Mouse (Mus musculus) kidney, adult 2 months (tissue): Measurements from ENCODE around the gene Slc7a7. TPM values are rescaled to one million over a fixed set of nuclear protein-coding genes. Genes with fewer than 3 reads are reported as not detected.

Experiments
- DNase-seq: peaks from one replicate; pipeline ENCODE4 v3.0.0; 2021
- H3K27ac ChIP-seq: fragments of 200-500 bp; 2 replicates; pipeline ENCODE4 v1.5.1; 2012; ENCODE audit warnings: low read depth, low read length, control low read depth, inconsistent platforms; ENCODE audit not compliant: insufficient read depth
- H3K27me3 ChIP-seq: fragments of 200-500 bp; replicated peaks from 2 replicates; pipeline ENCODE4 v1.6.1; 2012; ENCODE audit warnings: mild to moderate bottlenecking, moderate library complexity, low read length, inconsistent platforms; ENCODE audit not compliant: control insufficient read depth, insufficient read depth
- H3K36me3 ChIP-seq: fragments of 200-500 bp; 2 replicates; pipeline ENCODE4 v1.6.1; 2012; ENCODE audit warnings: mild to moderate bottlenecking, moderate library complexity, low read length, inconsistent platforms; ENCODE audit not compliant: control insufficient read depth, insufficient read depth
- H3K4me1 ChIP-seq: fragments of 200-500 bp; 2 replicates; pipeline ENCODE4 v1.6.1; 2011; ENCODE audit warnings: low read length; ENCODE audit not compliant: control insufficient read depth, insufficient read depth
- H3K4me3 ChIP-seq: fragments of 200-500 bp; 2 replicates; pipeline ENCODE4 v1.5.1; 2011; ENCODE audit warnings: mild to moderate bottlenecking, low read depth, low read length, control low read depth; ENCODE audit not compliant: insufficient read depth
- CTCF ChIP-seq: fragments of 200-500 bp; conservative IDR thresholded peaks from 2 replicates; pipeline ENCODE4 v1.5.1; 2011; ENCODE audit warnings: low read depth, mild to moderate bottlenecking, control low read depth, low read length, moderate library complexity, mixed read lengths; ENCODE audit not compliant: insufficient read depth, insufficient read length
- POLR2A ChIP-seq: fragments of 200-500 bp; IDR thresholded peaks from one replicate; pipeline ENCODE4 v1.6.1; 2011; ENCODE audit warnings: low read depth, low read length, control low read depth
- WGBS: fragments of 180-500 bp; shearing (Covaris S2); methylation state at CpG from one replicate; pipeline ENCODE4 v1.1.7; 2018; 5-methylcytosine and 5-hydroxymethylcytosine counted together
- polyA plus RNA-seq: library from polyadenylated mRNA; depleted of rRNA; stranded (reverse); fragments of >200 nt; gene quantifications from 2 replicates; pipeline ENCODE4 v1.2.3, GENCODE M21; 2012

Gene Slc7a7
- polyA plus RNA-seq, 1 experiment = 454 TPM

- peak; percentile 36 for DNase-seq
- Histone ChIP-seq H3K4me3 (peak overlapping the region; percentile 59), H3K27me3 (no peaks in the 10 kb centered on the region), H3K27ac (0 out of 2 replicates have a peak overlapping the region, but pooled peaks have one; percentile 2), H3K36me3 (no peaks in the 10 kb centered on the region), H3K4me1 (0 out of 2 replicates have a peak, but pooled peaks cover 4% of the 10 kb centered on the region)
- 9% methylated on average over 54 of the region's 54 CpGs for WGBS
- TF ChIP-seq POLR2A = no peak
- 0 out of 2 replicates have a peak, but pooled peaks have one; percentile 6 for TF ChIP-seq CTCF
Measured at GRCm38 (mm10) chr14:54432078-54432836, 14.7 kb upstream of the Slc7a7 start.

DNA sequence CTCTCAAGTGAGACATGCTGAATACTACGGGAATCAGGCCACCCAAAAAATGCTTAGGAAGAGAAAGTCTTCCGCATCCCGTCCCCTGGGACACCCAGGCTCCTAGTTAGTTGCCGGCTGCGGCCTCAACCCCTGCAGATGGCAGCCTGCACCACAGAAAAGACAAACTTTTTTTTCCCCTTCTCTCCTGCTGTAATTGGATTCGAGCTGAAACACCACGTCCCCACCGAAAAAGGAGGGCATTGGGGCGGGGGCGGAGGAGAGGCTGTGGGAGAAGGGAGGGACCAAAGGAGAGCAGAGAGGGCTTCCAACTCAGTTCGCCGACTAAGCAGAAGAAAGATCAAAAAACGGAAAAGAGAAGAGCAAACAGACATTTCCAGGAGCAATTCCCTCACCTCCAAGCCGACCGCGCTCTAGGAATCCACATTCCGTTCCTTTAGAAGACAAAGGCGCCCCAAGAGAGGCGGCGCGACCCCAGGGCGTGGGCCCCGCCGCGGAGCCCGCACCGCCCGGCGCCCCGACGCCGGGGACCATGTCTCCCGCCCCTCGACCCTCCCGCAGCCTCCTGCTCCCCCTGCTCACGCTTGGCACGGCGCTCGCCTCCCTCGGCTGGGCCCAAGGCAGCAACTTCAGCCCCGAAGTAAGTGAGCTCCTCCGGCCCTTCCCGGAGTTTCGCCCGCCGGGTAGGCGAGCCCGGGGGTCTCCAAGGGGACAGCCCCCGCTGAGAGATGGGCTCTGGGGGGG is 13.9 kb upstream of the Slc7a7 start, which contains the start of gene Mmp14:
Gene Mmp14, plus strand, starts transcription at position 279 of the 744 bp plus-strand sequence.
- Histone ChIP-seq H3K36me3 (no peaks in the 10 kb centered on the region), H3K27me3 (no peaks in the 10 kb centered on the region), H3K27ac (peak within 1 kb of the TSS; percentile 36; the same call in 1 of the 2 replicates), H3K4me3 (peak within 1 kb of the TSS; percentile 59), H3K4me1 (0 out of 2 replicates have a peak, but pooled peaks cover 4% of the 10 kb centered on the region)
- 2% methylated on average over 48 of the region's 49 CpGs for WGBS
- peak; percentile 32; the same call in 1 of the 2 replicates for TF ChIP-seq CTCF
- no peak for TF ChIP-seq POLR2A
- DNase-seq = peak; percentile 66

- peaks cover 8% of the 10 kb centered on the region; the same call in 1 of the 2 replicates for H3K4me1 ChIP-seq
- no peak for TF ChIP-seq CTCF
- no peak for TF ChIP-seq POLR2A
- H3K27ac ChIP-seq = peak overlapping the region; percentile 36; the same call in 1 of the 2 replicates
- H3K36me3 ChIP-seq = no peaks in the 10 kb centered on the region
- 33% methylated on average over 18 of the region's 18 CpGs for WGBS
- no peaks in the 10 kb centered on the region for H3K27me3 ChIP-seq
- H3K4me3 ChIP-seq = peak overlapping the region; percentile 59
- no peak for DNase-seq
Measured at GRCm38 (mm10) chr14:54430406-54431145, 13.0 kb upstream of the Slc7a7 start.

GRCm38 (mm10) chr14:54429332-54430093 is 11.9 kb upstream of the Slc7a7 start:
- Histone ChIP-seq H3K4me3 (no peak overlapping the region), H3K36me3 (no peaks in the 10 kb centered on the region), H3K27ac (no peak overlapping the region), H3K27me3 (no peaks in the 10 kb centered on the region), H3K4me1 (peaks cover 8% of the 10 kb centered on the region; the same call in 1 of the 2 replicates)
- WGBS = 57% methylated on average over 7 of the region's 7 CpGs
- no peak for DNase-seq
- TF ChIP-seq CTCF = no peak
- TF ChIP-seq POLR2A = no peak

DNA sequence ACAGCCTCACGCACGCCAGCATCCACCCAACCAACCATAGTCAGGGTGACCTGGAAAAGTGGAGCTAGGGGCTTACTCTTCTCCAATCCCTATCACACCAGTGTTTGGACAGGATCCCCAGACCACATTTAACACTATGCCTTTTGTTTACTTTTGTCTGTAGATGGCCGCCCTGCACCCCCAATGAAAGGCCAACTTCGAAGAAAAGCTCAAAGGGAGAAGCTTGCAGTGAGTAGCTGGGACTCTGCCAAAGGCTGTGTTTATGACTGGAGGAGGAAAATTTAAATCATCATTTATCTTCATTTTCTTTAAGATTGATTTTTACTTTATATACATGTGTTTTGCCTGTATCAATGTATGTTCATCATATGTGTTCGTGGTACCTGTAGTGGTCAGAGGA is 10.8 kb upstream of the Slc7a7 start:
- no peak for TF ChIP-seq POLR2A
- TF ChIP-seq CTCF = no peak
- no peak for DNase-seq
- Histone ChIP-seq H3K4me1 (peaks cover 8% of the 10 kb centered on the region; the same call in 1 of the 2 replicates), H3K27me3 (no peaks in the 10 kb centered on the region), H3K36me3 (no peaks in the 10 kb centered on the region), H3K27ac (no peak overlapping the region), H3K4me3 (no peak overlapping the region)
- 95% methylated on average over 5 of the region's 5 CpGs for WGBS

GRCm38 (mm10) chr14:54427696-54428095 is 10.1 kb upstream of the Slc7a7 start:
- H3K36me3 ChIP-seq = no peaks in the 10 kb centered on the region
- 88% methylated on average over 7 of the region's 7 CpGs for WGBS
- no peaks in the 10 kb centered on the region for H3K27me3 ChIP-seq
- H3K4me1 ChIP-seq = peaks cover 8% of the 10 kb centered on the region; the same call in 1 of the 2 replicates
- no peak for DNase-seq
- H3K4me3 ChIP-seq = no peak overlapping the region
- TF ChIP-seq POLR2A (no peak), CTCF (no peak)
- H3K27ac ChIP-seq = no peak overlapping the region
